Mouse (Mus musculus) neural tube, embryonic 10.5 days (tissue): ENCODE data around the gene Samd4b.
A peak's percentile ranks its signal among the peaks of the same experiment; 100 is the strongest.
"Not testable (repeated sequence)": the region's sequence is repeated elsewhere in the genome, so short reads cannot be mapped to it uniquely, and the experiment has no call there.

Source experiments
- DNase-seq: peaks from one replicate; pipeline ENCODE4 v3.0.0-alpha.2; 2017; ENCODE audit warnings: low spot score; ENCODE audit errors: extremely low spot score

The Samd4b gene

GRCm38 (mm10) chr7:28509121-28509520 lies 88.8 kb downstream of the Samd4b start:
- not testable (repeated sequence) for DNase-seq

DNA sequence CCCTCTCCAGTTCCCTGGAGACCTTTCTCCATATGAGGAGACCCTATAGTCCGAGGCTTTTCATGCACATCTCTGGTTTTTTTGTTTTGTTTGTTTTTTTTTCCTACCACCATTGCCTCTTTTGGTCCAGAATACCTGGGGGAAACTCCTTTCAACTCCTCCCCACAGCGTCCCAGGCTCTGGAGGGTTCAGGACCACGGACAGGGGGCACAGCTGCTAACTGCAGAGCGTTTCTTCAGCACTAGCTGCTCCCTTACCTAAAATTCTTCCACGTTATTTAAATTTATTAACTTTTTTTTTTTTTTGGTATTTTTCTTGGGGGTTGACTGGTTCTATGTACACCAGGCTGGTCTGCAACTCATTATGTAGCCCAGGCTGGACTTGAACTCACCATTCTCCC lies 92.4 kb downstream of the Samd4b start:
- DNase-seq: no peak

DNA sequence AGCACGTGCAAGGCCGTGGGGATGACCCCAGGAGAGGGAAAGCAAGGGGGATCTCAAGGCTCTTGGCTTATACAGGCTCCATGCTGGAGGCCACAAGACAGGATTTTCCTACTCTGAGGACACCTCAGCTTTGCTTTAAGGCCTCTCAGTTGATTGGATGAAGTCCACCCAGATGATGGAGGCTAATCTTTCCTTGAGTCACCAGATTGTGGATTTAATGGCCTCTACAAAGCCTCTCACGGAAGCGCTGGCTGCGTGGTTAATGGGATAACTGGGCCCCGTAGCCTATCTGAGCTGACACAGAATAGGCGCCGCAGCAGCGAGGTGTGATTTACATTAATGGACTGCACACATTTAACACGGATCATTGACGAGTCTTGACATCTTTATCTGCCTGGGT lies 102.5 kb downstream of the Samd4b start:
- no peak for DNase-seq

- no peak for DNase-seq
These were observed 105.6 kb downstream of the Samd4b start for GRCm38 (mm10) chr7:28492310-28492709.

GRCm38 (mm10) chr7:28490903-28491302 lies 107.0 kb downstream of the Samd4b start:
- no peak for DNase-seq

DNA sequence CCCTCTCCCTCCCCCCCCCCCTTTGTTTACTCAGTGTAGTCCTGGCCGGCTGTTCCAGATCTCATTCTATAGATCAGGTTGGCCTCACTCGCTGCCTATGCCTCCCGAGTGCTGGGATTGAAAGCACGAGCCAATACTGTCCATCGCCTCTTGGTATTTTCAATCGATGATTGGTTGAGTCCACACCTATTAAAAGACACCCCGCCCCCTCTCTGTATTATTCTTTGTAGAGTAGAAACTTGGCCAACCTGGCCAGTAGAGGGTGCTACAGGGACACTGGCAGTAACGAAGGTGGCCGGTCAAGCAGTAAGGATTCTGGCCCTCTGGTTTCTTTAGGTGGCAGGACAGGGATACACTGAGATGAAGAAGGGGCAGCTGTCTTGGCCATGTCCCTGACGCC lies 107.5 kb downstream of the Samd4b start:
- DNase-seq: peak; percentile 50

GRCm38 (mm10) chr7:28488030-28488491 lies 109.9 kb downstream of the Samd4b start:
- peak; percentile 21 for DNase-seq

DNA sequence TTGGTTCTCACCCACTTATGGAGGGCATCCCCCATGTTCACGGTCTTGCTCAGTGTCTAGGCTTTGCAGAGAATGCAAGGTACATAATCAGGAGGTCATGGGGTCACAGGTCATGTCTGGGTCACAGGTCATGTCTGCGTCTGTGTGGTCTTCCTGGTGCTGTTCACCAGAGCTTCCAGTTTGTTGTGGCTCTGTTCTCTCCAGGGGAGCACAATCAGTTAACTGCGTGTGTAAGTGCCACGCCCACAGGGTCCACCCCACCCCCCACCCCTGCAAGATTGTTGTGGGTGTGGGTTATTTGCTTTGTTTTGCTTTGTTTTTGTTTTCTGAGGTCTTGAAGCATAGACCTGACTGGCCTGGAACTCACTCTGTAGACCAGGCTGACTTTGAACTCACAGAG lies 113.8 kb downstream of the Samd4b start:
- no peak for DNase-seq

DNA sequence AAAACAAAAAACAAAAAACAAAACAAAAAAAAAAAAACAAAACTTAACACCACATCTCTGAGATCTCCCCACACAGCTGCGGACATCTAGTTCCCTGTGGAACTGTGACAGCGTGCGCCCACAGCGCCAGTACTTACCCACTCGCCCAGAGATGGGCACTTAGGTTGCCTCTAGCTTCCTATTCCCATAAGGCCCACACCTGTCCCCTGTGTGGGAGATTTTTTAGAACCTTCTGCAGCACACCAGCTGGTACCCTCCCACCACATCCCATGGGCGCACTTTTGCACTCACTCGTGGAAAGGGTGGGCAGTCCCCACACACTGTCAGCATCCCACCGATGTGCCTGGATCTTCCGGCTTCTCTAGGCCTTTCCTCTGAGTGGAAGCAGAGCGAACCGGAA lies 115.1 kb downstream of the Samd4b start:
- DNase-seq: no peak

DNA sequence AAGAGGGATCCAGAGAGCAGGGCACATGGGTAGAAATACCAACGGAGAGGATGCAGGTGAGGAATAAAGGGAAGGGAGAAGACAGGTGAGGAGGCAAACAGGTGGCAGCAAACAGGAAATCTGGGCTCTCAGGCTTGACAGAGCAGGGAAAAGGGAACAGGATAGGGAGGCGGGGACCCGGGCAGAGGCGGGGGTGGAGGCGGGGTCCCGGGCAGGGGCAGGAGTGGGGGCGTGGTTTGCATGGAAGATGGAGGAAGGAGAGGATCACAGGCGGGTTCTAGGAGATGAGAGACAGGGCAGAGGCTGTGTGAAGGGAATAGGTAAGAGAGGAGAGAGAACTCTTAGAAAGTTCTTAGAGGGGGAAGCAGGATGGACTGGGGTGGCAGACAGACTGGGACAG lies 119.1 kb downstream of the Samd4b start:
- no peak for DNase-seq

- DNase-seq: no peak
These were observed 120.6 kb downstream of the Samd4b start for GRCm38 (mm10) chr7:28477363-28477762.

DNA sequence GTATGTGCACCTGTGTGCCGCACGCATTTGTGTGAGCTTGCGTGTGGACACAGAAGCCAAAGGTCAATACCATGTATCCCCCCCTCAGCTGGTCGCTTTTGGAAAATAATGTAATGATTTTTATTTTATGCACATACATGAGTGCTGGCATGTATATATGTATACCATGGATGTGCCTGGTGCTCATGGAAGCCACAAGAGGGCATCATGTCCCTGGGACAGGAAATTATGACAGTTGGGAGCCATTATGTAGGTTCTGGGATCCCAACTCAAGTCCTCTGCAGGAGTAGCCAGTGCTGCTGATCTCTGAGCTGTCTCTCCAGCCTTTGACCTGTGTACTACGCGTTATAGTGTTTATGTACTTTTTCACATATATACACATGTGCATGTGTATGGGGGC lies 121.8 kb downstream of the Samd4b start:
- DNase-seq: no peak

DNA sequence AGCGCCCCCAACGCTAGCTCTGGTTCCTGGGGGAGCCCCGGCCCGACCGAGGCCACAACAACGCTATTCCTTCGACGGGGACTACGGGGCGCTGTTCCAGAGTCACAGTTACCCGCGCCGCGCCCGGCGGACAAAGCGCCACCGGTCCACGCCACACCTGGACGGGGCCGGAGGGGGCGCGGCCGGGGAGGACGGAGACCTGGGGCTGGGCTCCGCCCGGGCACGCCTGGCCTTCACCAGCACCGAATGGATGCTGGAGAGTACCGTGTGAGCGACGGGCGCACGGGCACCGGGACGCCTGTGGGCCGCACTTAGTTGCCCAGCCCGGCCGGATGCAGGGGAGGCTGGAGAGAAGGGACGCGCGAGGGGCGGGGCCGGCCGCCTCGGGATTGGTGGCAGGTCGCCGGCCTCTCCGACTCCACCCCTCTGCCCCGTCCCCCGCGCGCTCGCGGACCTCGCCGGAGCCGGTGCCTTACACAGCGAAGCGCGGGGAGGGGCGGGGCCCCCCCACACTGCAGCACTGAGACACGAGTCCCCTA lies 130.7 kb downstream of the Samd4b start:
- peak; percentile 74 for DNase-seq

DNA sequence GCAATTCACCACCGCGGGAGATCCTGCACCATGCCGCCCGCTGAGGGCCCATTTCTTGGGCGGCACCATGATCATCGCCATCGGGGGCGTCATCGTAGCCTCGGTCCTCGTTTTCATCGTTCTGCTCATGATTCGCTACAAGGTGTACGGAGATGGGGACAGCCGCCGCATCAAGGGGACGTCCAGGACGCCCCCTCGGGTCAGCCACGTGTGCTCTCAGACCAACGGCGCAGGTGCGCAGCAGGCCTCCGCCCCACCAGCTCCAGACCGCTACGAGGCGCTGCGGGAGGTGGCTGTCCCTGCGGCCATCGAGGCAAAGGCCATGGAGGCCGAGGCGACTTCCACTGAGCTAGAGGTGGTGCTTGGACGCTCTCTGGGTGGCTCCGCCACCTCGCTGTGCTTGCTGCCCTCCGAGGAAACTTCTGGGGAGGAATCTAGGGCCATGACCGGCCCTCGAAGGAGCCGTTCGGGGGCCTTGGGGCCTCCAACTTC lies 131.2 kb downstream of the Samd4b start:
- DNase-seq: peak; percentile 46

GRCm38 (mm10) chr7:28464416-28465212 lies 133.3 kb downstream of the Samd4b start:
- no peak for DNase-seq

- no peak for DNase-seq
These were observed 135.2 kb downstream of the Samd4b start for GRCm38 (mm10) chr7:28462769-28463168.

DNA sequence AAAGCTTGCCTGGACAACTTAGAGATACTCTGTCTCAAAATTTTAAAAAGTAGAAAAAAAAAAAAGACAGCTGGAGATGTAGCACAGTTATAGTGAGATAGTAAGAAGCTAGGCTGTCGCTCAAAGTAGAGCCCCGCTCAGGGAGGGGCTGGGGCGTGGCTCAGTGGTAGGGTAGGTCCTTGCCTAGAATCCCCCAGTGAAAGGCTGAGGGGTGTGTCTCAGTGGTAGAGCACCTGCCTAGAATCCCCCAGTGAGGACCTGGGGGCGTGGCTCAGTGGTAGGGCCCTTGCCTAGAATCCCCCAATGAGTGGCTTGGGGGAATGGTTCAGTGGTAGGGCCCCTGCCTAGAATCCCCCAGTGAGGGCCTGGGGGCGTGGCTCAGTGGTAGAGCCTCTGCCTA lies 137.6 kb downstream of the Samd4b start:
- no peak for DNase-seq

- no peak for DNase-seq
These were observed 145.5 kb downstream of the Samd4b start for GRCm38 (mm10) chr7:28452361-28453005.

DNA sequence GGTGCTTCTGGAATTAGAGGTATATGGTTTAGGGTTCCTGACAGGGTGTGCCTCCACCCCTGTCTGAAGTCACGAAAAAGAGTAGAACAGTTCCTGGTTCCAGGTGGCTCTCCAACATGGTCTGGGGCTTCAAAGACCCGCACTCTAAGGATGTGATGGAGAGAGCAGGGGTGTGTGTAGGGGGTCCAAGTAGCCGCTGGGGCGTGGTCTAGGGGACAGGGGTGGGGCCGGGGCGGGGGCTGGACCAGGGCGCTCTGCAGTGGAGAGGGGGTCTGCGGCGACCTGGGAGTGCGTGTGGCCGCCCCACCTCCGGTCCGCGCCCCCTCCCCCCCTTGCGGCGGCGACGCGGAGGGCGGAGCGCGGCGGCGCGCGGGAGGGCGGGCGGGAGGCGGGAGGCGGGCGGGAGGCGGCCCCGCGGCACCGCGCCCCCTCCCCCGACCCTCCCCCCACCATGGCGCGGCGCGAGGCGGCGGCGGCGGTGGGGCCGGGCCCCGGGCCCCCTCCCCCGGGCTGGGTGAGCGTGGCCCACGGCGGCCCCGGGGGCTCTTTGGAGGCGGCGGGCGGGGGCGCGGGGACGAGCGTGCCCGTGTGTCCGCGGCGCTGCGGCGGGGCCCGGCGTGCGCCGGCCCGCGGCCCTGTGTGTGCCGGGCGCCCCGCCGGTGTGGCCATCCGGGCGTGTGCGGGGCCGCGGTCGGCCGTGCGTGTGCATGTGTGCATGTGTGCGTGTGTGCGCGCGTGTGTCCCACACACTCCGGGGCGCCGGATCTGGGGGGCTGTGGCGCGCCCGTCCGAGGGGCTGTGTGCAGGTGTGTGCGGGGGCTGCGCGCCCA lies 146.2 kb downstream of the Samd4b start, which contains the start of gene Lrfn1:
Gene Lrfn1, plus strand, starts transcription at position 450 of the 830 bp plus-strand sequence.
- peak; percentile 53 for DNase-seq

DNA sequence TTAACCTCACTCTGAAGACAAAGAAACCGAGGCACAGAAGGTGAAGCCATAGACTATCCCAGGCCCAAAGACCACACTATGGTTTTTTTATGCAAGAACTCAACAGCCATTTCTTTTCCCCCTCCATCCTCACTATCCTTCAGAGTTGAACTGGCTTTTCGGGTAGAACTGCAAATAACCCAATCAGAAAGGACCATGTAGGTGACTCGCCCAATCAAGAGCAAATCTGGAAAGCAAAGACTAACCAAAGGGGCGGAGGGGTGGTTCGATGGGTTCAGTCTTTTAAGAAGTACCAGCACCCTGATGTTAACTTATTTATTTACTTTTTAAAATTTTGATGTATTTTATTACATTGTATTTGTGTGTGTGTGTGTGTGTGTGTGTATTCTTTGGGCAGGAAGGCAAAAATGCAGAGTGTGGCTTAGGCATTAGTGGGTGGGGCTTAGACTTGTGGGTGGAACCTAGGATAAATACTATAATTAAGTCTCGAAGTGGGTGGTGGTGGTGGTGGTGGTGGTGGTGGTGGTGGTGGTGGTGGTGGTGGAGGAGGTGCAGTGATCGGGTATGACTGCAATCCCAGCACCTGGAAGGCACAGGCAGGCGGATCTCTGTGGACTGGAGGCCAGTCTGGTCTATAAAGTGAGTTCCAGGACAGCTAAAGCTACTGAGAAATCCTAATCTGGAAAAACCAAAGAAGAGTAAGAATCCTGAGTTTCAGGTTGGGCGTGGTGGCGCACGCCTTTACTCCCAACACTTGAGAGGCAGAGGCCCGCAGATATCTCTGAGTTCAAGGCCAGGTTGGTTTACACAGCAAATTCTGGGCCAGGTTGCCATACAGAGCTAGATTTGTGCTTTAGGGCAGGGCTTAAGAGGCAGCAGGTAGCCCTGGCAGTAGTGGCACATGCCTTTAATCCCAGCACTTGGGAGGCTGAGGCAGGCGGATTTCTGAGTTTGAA lies 149.8 kb downstream of the Samd4b start:
- no peak for DNase-seq
